Mouse (Mus musculus) E14TG2a.4 (cell line): ENCODE data around the gene Armh4.

Experiments
- CTCF ChIP-seq: conservative IDR thresholded peaks from 2 replicates; pipeline ENCODE4 v1.5.1; 2014; ENCODE audit warnings: low read length
- NANOG ChIP-seq: IDR thresholded peaks from 2 replicates; pipeline ENCODE4 v1.6.1; 2014; ENCODE audit warnings: borderline replicate concordance, low read length, mixed read lengths
- POU5F1 ChIP-seq: IDR thresholded peaks from 2 replicates; pipeline ENCODE4 v1.6.1; 2014; ENCODE audit warnings: low read length, borderline replicate concordance

- TF ChIP-seq CTCF (no peak), NANOG (no peak), POU5F1 (no peak)
Observed at GRCm38 (mm10) chr14:49721281-49721680, 61.9 kb downstream of the Armh4 start.
